Mouse (Mus musculus): ENCODE measurements around the gene Lrrc19. TPM values are rescaled to one million over a fixed set of nuclear protein-coding genes. Genes with fewer than 3 reads are reported as not detected.
"Not testable (repeated sequence)": the region's sequence is repeated elsewhere in the genome, so short reads cannot be mapped to it uniquely, and the experiment has no call there.

Lrrc19 gene
- total and polyA plus RNA-seq, 2 experiments from 2014 or later: 0.10 TPM; not detected in 1

DNA sequence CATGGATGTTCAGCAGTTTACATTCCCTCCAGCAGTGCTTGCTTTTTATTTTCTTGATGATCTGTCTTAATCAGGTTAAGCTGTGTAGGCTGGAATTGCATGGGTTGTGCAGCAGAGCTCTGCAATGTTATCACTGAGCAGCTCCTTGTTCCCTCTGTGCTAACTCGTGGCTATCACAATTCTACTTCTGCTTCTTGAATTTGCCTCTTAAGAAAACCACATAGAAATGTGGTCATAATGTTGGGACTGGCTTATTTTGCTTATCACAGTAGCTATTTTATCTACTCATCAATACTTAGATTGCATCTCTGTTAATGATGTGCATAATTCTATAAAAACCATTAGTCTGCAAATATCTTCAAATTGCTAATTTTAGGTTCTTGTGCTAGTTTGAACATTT is 32.1 kb upstream of the Lrrc19 start:
- Histone ChIP-seq H3K9me3 (replicated peaks; ENCODE audit: control insufficient read depth, low read length) (no peaks in the 10 kb centered on the region), H3K4me1 (ENCODE audit: control insufficient read depth, insufficient read depth) (no peaks in the 10 kb centered on the region), H3K36me3 (replicated peaks; ENCODE audit: control insufficient read depth, insufficient read depth, low read length) (0 out of 2 replicates have a peak, but pooled peaks cover 3% of the 10 kb centered on the region), H3K9ac (replicated peaks; ENCODE audit: low read depth, low read length) (no peak overlapping the region), H3K27me3 (ENCODE audit: control insufficient read depth, insufficient read depth, low read length) (no peaks in the 10 kb centered on the region), H3K4me2 (ENCODE audit: low read depth, low read length) (no peak overlapping the region), H3K4me3 (ENCODE audit: low read depth, low read length) (no peak overlapping the region), H3K27ac (ENCODE audit: low read depth) (no peak overlapping the region)
- no peak for ATAC-seq (ENCODE audit: insufficient read depth, low read depth)
- no peak for DNase-seq (ENCODE audit: low spot score)
- TF ChIP-seq CTCF (IDR thresholded peaks at IDR 0.05; ENCODE audit: low read depth): no peak
- no peak for TF ChIP-seq EP300 (IDR thresholded peaks at IDR 0.05; ENCODE audit: low read depth)
- 13% methylated on average over 1 of the region's 1 CpGs for WGBS

- 0 out of 2 replicates have a peak, but pooled peaks cover 3% of the 10 kb centered on the region for H3K36me3 ChIP-seq (replicated peaks; ENCODE audit: control insufficient read depth, insufficient read depth, low read length)
- H3K4me3 ChIP-seq (ENCODE audit: low read depth, low read length): no peak overlapping the region
- H3K27ac ChIP-seq (ENCODE audit: low read depth): no peak overlapping the region
- no peak overlapping the region for H3K9ac ChIP-seq (replicated peaks; ENCODE audit: low read depth, low read length)
- no peak for DNase-seq (ENCODE audit: low spot score)
- no peak overlapping the region for H3K4me2 ChIP-seq (ENCODE audit: low read depth, low read length)
- no peak for ATAC-seq (ENCODE audit: insufficient read depth, low read depth)
- no peaks in the 10 kb centered on the region for H3K27me3 ChIP-seq (ENCODE audit: control insufficient read depth, insufficient read depth, low read length)
- no peaks in the 10 kb centered on the region for H3K4me1 ChIP-seq (ENCODE audit: control insufficient read depth, insufficient read depth)
- TF ChIP-seq CTCF (IDR thresholded peaks at IDR 0.05; ENCODE audit: low read depth): no peak
- TF ChIP-seq EP300 (IDR thresholded peaks at IDR 0.05; ENCODE audit: low read depth): no peak
- no peaks in the 10 kb centered on the region for H3K9me3 ChIP-seq (replicated peaks; ENCODE audit: control insufficient read depth, low read length)
- WGBS: 90% methylated on average over 2 of the region's 2 CpGs
These were observed 31.2 kb upstream of the Lrrc19 start for GRCm38 (mm10) chr4:94681181-94681580.

GRCm38 (mm10) chr4:94680662-94681061 is 30.7 kb upstream of the Lrrc19 start:
- H3K9me3 ChIP-seq (replicated peaks; ENCODE audit: control insufficient read depth, low read length): no peaks in the 10 kb centered on the region
- no peak overlapping the region for H3K4me2 ChIP-seq (ENCODE audit: low read depth, low read length)
- no peak overlapping the region for H3K27ac ChIP-seq (ENCODE audit: low read depth)
- ATAC-seq (ENCODE audit: insufficient read depth, low read depth) (no peak), DNase-seq (ENCODE audit: low spot score) (no peak)
- H3K9ac ChIP-seq (replicated peaks; ENCODE audit: low read depth, low read length): no peak overlapping the region
- TF ChIP-seq CTCF (IDR thresholded peaks at IDR 0.05; ENCODE audit: low read depth): no peak
- no peak for TF ChIP-seq EP300 (IDR thresholded peaks at IDR 0.05; ENCODE audit: low read depth)
- no peak overlapping the region for H3K4me3 ChIP-seq (ENCODE audit: low read depth, low read length)
- H3K36me3 ChIP-seq (replicated peaks; ENCODE audit: control insufficient read depth, insufficient read depth, low read length): 0 out of 2 replicates have a peak, but pooled peaks cover 3% of the 10 kb centered on the region
- H3K27me3 ChIP-seq (ENCODE audit: control insufficient read depth, insufficient read depth, low read length): no peaks in the 10 kb centered on the region
- WGBS: 79% methylated on average over 2 of the region's 2 CpGs
- no peaks in the 10 kb centered on the region for H3K4me1 ChIP-seq (ENCODE audit: control insufficient read depth, insufficient read depth)

DNA sequence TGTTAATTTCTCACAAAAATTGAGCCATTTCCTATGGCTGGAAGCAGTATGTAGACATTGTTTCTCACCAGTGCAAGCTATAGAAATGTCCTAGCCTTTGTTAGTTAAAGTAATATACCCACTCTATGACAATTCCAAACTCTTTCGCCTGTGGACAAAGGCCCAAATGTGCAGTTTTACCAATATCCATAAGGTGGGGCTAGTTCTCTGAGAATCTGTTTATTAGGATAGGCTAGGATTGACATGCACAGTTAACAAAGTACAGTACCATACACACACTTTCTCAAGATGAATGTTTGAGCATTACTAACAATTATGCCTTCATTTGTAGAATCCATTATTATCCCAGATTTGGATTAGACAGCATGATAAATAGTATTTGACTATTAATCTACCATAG is 19.8 kb upstream of the Lrrc19 start:
- no peaks in the 10 kb centered on the region for H3K4me1 ChIP-seq (ENCODE audit: control insufficient read depth, insufficient read depth)
- TF ChIP-seq CTCF (IDR thresholded peaks at IDR 0.05; ENCODE audit: low read depth) (peak; percentile 88), EP300 (IDR thresholded peaks at IDR 0.05; ENCODE audit: low read depth) (no peak)
- ATAC-seq (ENCODE audit: insufficient read depth, low read depth) (no peak; the same call in 1 of the 2 replicates), DNase-seq (ENCODE audit: low spot score) (peak; percentile 69)
- H3K9me3 ChIP-seq (replicated peaks; ENCODE audit: control insufficient read depth, low read length): no peaks in the 10 kb centered on the region
- no peak overlapping the region for H3K27ac ChIP-seq (ENCODE audit: low read depth)
- no peaks in the 10 kb centered on the region for H3K27me3 ChIP-seq (ENCODE audit: control insufficient read depth, insufficient read depth, low read length)
- 24% methylated on average over 1 of the region's 1 CpGs for WGBS
- H3K36me3 ChIP-seq (replicated peaks; ENCODE audit: control insufficient read depth, insufficient read depth, low read length): no peaks in the 10 kb centered on the region
- H3K4me3 ChIP-seq (ENCODE audit: low read depth, low read length): no peak overlapping the region
- no peak overlapping the region for H3K9ac ChIP-seq (replicated peaks; ENCODE audit: low read depth, low read length)
- H3K4me2 ChIP-seq (ENCODE audit: low read depth, low read length): no peak overlapping the region

DNA sequence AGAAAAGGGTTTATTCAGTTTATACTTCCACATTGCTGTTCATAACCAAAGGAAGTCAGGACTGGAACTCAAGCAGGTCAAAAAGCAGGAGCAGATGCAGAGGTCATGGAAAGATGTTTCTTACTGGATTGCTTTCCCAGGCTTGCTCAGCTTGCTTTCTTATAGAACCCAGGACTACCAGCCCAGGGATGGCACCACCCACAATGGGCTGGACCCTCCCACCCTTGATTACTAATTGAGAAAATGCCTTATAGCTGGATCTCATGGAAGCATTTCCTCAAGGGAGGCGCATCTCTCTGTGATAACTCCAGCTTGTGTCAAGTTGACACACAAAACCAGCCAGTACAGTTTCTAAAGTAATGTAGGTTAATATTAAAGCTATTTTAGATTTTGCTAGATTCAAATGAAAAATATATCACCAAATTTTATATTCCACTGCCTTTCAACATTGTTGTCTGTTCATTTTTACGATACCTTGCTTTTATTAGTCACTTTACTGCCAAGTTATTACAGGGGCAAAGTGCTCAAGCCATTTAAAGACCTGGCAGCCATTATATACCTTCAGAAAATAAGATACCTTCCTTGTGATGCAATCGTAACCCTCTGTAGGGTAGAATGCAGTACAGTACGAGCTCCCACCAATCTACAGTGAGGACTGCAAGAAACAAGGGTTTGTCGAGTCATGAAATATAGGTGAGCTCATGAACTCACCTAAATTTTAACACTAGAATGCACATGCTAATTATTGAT is 657 bp upstream of the Lrrc19 start:
- not testable (repeated sequence) for H3K36me3 ChIP-seq (replicated peaks; ENCODE audit: control insufficient read depth, insufficient read depth, low read length); H3K27me3 ChIP-seq (ENCODE audit: control insufficient read depth, insufficient read depth, low read length); H3K4me3 ChIP-seq (ENCODE audit: low read depth, low read length); H3K9ac ChIP-seq (replicated peaks; ENCODE audit: low read depth, low read length); H3K27ac ChIP-seq (ENCODE audit: low read depth); H3K4me2 ChIP-seq (ENCODE audit: low read depth, low read length); H3K9me3 ChIP-seq (replicated peaks; ENCODE audit: control insufficient read depth, low read length); ATAC-seq (ENCODE audit: insufficient read depth, low read depth); DNase-seq (ENCODE audit: low spot score); H3K4me1 ChIP-seq (ENCODE audit: control insufficient read depth, insufficient read depth)
- 81% methylated on average over 5 of the region's 5 CpGs for WGBS

DNA sequence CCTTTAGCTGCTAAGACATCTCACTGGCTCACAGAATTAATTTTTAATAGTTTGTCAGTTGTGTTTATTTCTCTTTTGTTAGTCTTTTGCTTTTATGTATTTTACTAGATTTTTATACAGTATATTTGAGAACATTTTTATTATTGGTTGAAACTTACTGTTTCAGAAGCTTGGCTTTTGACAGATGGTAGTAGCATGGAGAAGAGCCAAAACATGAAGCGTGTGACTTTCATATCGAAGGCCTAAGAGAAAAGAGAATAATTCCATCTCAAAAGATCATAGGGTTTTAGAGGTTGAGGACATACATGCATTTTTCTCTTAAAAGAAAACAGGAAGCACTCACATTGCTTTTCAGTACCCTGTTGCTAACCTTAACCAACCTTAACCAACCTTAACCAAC is 6.8 kb downstream of the Lrrc19 start:
- Histone ChIP-seq H3K27me3 (ENCODE audit: control insufficient read depth, insufficient read depth, low read length) (no peaks in the 10 kb centered on the region), H3K27ac (ENCODE audit: low read depth) (no peak overlapping the region), H3K4me1 (ENCODE audit: control insufficient read depth, insufficient read depth) (no peaks in the 10 kb centered on the region), H3K9ac (replicated peaks; ENCODE audit: low read depth, low read length) (no peak overlapping the region), H3K4me3 (ENCODE audit: low read depth, low read length) (no peak overlapping the region), H3K4me2 (ENCODE audit: low read depth, low read length) (no peak overlapping the region), H3K9me3 (replicated peaks; ENCODE audit: control insufficient read depth, low read length) (no peaks in the 10 kb centered on the region), H3K36me3 (replicated peaks; ENCODE audit: control insufficient read depth, insufficient read depth, low read length) (no peaks in the 10 kb centered on the region)
- TF ChIP-seq EP300 (IDR thresholded peaks at IDR 0.05; ENCODE audit: low read depth) (no peak), CTCF (IDR thresholded peaks at IDR 0.05; ENCODE audit: low read depth) (no peak)
- 92% methylated on average over 2 of the region's 2 CpGs for WGBS
- no peak for ATAC-seq (ENCODE audit: insufficient read depth, low read depth)
- DNase-seq (ENCODE audit: low spot score): no peak

Measured in heart, postnatal 0 days (tissue).